Mouse (Mus musculus) ES-E14 (cell line): Measurements from ENCODE around the gene Serpinb11. TPM values are rescaled to one million over a fixed set of nuclear protein-coding genes. Genes with fewer than 3 reads are reported as not detected.

Experiments
- DNase-seq: peaks from one replicate; pipeline ENCODE4 v3.0.0-alpha.2; 2013; ENCODE audit warnings: low read depth, low spot score
- H3K27ac ChIP-seq: 2 replicates; pipeline ENCODE4 v1.5.1; 2012; ENCODE audit warnings: low read depth, mild to moderate bottlenecking, low read length, moderate library complexity, mixed read lengths; ENCODE audit not compliant: poor library complexity, insufficient read depth, severe bottlenecking
- H3K36me3 ChIP-seq: 2 replicates; pipeline ENCODE4 v1.6.1; 2012; ENCODE audit warnings: mild to moderate bottlenecking, low read length, moderate library complexity, mixed read lengths; ENCODE audit not compliant: control insufficient read depth, poor library complexity, insufficient read depth, severe bottlenecking
- H3K4me1 ChIP-seq, 2 experiments: fragments of 150-350 bp in 1 of 2; sonication (generic) in 1 of 2; 2 replicates each; pipeline ENCODE4 v1.6.1; 2012; ENCODE audit warnings: low read length in 2 of 2, mild to moderate bottlenecking in 1 of 2, mixed read lengths in 1 of 2; ENCODE audit not compliant: control insufficient read depth in 2 of 2, insufficient read depth in 2 of 2, poor library complexity in 1 of 2
- H3K4me3 ChIP-seq, 2 experiments: fragments of 150-350 bp in 1 of 2; sonication (generic) in 1 of 2; 2 replicates each; pipeline ENCODE4 v1.5.1; 2012; ENCODE audit warnings: low read length in 2 of 2, low read depth in 1 of 2, mild to moderate bottlenecking in 1 of 2, mixed read lengths in 1 of 2; ENCODE audit not compliant: insufficient read depth in 1 of 2, poor library complexity in 1 of 2, severe bottlenecking in 1 of 2
- H3K9ac ChIP-seq: 2 replicates; pipeline ENCODE4 v1.6.1; 2012; ENCODE audit warnings: low read depth, mild to moderate bottlenecking, low read length, mixed read lengths; ENCODE audit not compliant: poor library complexity, insufficient read depth, severe bottlenecking
- H3K9me3 ChIP-seq: fragments of 150-350 bp; sonication (generic); 2 replicates; pipeline ENCODE4 v1.6.1; 2012; ENCODE audit warnings: low read depth, mild to moderate bottlenecking, low read length; ENCODE audit not compliant: control insufficient read depth, insufficient read depth
- CHD2 ChIP-seq: IDR thresholded peaks from 2 replicates; pipeline ENCODE4 v1.6.1; 2014; ENCODE audit warnings: mild to moderate bottlenecking, low read depth, low read length, inconsistent platforms
- HCFC1 ChIP-seq: IDR thresholded peaks from 2 replicates; pipeline ENCODE4 v1.6.1; 2012; ENCODE audit warnings: low read length, inconsistent platforms, borderline replicate concordance; ENCODE audit not compliant: insufficient read depth
- MAFK ChIP-seq: IDR thresholded peaks from 2 replicates; pipeline ENCODE4 v1.6.1; 2014; ENCODE audit warnings: mild to moderate bottlenecking, low read depth, low read length, inconsistent platforms; ENCODE audit not compliant: insufficient read depth
- ZC3H11A ChIP-seq: IDR thresholded peaks from 2 replicates; pipeline ENCODE4 v1.6.1; 2012; ENCODE audit warnings: low read depth, mild to moderate bottlenecking, inconsistent platforms, low read length, borderline replicate concordance
- ZNF384 ChIP-seq: IDR thresholded peaks from 2 replicates; pipeline ENCODE4 v1.6.1; 2012; ENCODE audit warnings: low read depth, low read length, inconsistent platforms
- in situ Hi-C, 2 experiments: fragments of 600-800 bp; cut with MboI; formaldehyde crosslinking; loops; one replicate each; pipeline ENCODE4 v1.15.1; 2025; ENCODE audit warnings: low sequenced_read_pairs in 2 of 2, inconsistent platforms in 1 of 2; ENCODE audit not compliant: unreplicated experiment in 2 of 2
- total RNA-seq: library from RNA; depleted of rRNA; stranded (reverse); fragments of 300-350 nt; gene quantifications from 2 replicates; pipeline ENCODE4 v1.2.3, GENCODE M21; 2012

Serpinb11 gene
- total RNA-seq, 1 experiment = not detected

DNA sequence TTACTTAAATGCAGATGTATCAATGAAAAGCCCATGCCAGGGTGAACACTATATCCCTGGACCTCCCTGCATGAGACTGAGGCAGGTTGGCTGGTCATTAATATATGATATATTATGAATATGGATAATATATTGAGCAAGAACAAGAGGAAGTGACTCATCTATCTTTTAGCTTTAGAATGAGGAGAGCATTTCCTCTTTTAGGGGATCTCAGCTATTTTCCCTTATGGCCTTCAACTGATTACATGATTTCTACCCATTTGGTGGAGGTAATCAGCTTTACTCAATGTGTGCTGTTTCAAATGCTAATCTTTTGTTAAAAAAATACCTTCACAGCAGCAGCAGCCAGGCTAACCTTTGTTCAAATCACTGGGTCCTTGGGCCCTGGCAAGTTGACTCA is 20.5 kb downstream of the Serpinb11 start:
- H3K36me3 ChIP-seq = no peaks in the 10 kb centered on the region
- H3K27ac ChIP-seq = no peak overlapping the region
- H3K9me3 ChIP-seq = no peaks in the 10 kb centered on the region
- TF ChIP-seq HCFC1 = no peak
- no peak for TF ChIP-seq ZC3H11A
- no peak for TF ChIP-seq ZNF384
- no peak for TF ChIP-seq MAFK
- no peak for TF ChIP-seq CHD2
- no peak overlapping the region for H3K9ac ChIP-seq
- H3K4me3 ChIP-seq = no peak overlapping the region
- DNase-seq = no peak
- H3K4me1 ChIP-seq = no peaks in the 10 kb centered on the region
- in situ Hi-C loops = no loop called here

GRCm38 (mm10) chr1:107382404-107382803 is 21.4 kb downstream of the Serpinb11 start:
- in situ Hi-C loops = no loop called here
- H3K4me3 ChIP-seq = no peak overlapping the region
- no peak overlapping the region for H3K9ac ChIP-seq
- no peaks in the 10 kb centered on the region for H3K4me1 ChIP-seq
- H3K36me3 ChIP-seq = no peaks in the 10 kb centered on the region
- H3K27ac ChIP-seq = no peak overlapping the region
- TF ChIP-seq ZNF384 (no peak), MAFK (no peak), CHD2 (no peak), HCFC1 (no peak), ZC3H11A (no peak)
- no peaks in the 10 kb centered on the region for H3K9me3 ChIP-seq
- DNase-seq = no peak

DNA sequence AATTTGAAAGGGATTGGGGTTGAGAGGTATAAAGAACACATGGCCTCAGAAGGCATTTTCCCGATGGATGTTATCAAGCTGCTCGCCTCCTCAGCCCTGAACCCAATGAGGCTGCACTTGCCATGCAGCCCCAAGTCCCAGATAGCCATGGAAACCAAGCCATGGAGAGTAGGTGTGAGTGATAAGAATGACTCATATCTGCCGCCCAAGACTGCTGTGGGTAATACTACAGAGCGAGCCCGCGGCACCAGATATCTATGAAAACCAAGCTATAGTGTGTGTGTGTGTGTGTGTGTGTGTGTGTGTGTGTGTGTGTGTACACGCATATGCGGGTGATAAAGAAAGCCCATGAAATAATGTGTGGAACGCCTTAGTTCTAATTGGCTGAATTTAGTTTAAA is 23.5 kb downstream of the Serpinb11 start:
- TF ChIP-seq HCFC1 (no peak), CHD2 (no peak), MAFK (no peak), ZC3H11A (no peak), ZNF384 (no peak)
- no peak for DNase-seq
- in situ Hi-C loops = no loop called here
- no peak overlapping the region for H3K4me3 ChIP-seq
- no peak overlapping the region for H3K9ac ChIP-seq
- H3K9me3 ChIP-seq = no peaks in the 10 kb centered on the region
- H3K27ac ChIP-seq = no peak overlapping the region
- H3K4me1 ChIP-seq = no peaks in the 10 kb centered on the region
- no peaks in the 10 kb centered on the region for H3K36me3 ChIP-seq

- DNase-seq = no peak
- Histone ChIP-seq H3K9ac (no peak overlapping the region), H3K27ac (no peak overlapping the region), H3K9me3 (no peaks in the 10 kb centered on the region), H3K4me1 (no peaks in the 10 kb centered on the region), H3K36me3 (no peaks in the 10 kb centered on the region), H3K4me3 (no peak overlapping the region)
- in situ Hi-C loops = no loop called here
- TF ChIP-seq HCFC1 (no peak), MAFK (no peak), CHD2 (no peak)
Measured at GRCm38 (mm10) chr1:107389753-107390152, 28.8 kb downstream of the Serpinb11 start.

DNA sequence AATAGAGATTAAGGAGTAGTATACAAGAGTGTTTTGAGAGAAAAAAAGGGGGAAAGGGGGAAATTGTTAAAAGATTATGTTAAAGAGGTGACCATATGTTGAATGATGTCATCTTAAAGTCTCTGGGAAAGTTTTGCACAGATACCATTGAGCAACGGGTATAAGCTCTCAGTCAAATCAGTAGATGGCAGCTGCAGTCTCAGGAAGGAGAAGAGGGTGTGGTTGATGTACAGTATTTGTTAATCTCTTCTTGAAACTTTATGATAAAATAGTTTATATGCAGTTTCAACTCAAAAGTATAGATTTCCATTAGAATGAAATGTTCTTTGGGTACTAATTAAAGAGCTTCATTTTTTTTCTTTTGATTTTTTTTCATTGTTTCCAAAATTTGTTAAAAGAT is 36.5 kb downstream of the Serpinb11 start:
- no peak overlapping the region for H3K9ac ChIP-seq
- H3K4me3 ChIP-seq = no peak overlapping the region
- H3K27ac ChIP-seq = no peak overlapping the region
- no peak for DNase-seq
- no peaks in the 10 kb centered on the region for H3K36me3 ChIP-seq
- H3K9me3 ChIP-seq = no peaks in the 10 kb centered on the region
- H3K4me1 ChIP-seq = no peaks in the 10 kb centered on the region
- no peak for TF ChIP-seq MAFK
- TF ChIP-seq HCFC1 = no peak
- TF ChIP-seq ZC3H11A = no peak
- no peak for TF ChIP-seq CHD2
- no peak for TF ChIP-seq ZNF384
- in situ Hi-C loops = no loop called here
